ENCODE assay signal across 7 mouse cellular contexts in the genomic region with DNA sequence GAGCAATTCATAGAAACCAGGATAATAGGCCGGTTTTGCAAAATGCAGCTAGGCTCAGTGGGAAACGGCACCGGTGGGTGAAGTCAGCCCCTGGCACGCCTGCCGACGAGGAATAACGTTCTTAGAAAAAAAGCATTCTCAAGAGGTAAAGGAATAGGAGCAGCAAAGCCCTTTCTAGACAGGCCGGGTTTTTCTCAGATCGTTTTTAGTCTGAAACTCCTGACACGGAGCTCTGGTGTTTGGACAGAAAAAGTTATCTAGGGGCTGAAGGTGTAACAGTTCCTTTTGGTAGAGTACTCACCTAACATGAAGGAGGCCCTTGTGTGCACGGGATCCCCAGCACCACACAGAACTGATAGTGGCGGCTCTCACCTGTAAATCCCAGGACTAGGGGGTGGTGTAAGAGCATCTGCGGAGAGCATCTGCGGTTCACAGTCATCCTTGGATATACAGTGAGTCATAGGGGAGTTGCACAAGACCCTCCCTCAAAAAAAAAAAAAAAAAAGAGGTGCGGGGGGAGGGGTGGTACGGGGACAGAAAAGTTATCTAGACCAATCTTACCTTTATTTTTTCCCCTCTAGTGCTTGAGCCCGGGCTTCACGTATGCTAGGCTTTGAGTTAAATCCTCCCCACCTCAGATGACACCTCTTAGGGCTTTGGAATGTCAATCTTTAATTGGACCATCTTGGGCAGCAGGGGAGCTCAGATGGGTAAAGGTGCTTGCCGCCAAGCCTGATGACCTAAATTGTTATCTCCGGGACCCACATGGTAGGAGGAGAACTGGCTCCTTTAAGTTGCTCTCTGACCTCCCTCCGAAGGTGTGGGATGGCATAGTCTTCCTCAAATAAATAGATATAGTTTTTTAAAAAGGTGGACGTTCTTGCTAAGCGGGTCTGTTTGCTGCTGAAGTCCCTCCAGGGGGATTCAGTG. TPM values are rescaled to one million over a fixed set of nuclear protein-coding genes. Genes with fewer than 3 reads are reported as not detected.
DNase-seq lines count a peak whose midpoint lies in the region; ATAC-seq and TF ChIP-seq lines count a peak whose summit lies in the region.

No protein-coding gene starts in this region.

- H3K4me3 ChIP-seq in thymus, adult 2 months (ENCODE audit: control insufficient read depth, insufficient read depth, low read length), result peak overlapping the region; percentile 78
- peak overlapping the region; percentile 74 for H3K4me3 ChIP-seq in limb, embryonic 13.5 days
- peak overlapping the region; percentile 76 for H3K4me3 ChIP-seq in neural tube, embryonic 14.5 days (ENCODE audit: low read depth, low read length)

- H3K9ac ChIP-seq in limb, embryonic 13.5 days, result peak overlapping the region; percentile 80
- H3K9ac ChIP-seq in neural tube, embryonic 14.5 days (replicated peaks; ENCODE audit: low read depth, low read length), result peak overlapping the region; percentile 64

- peaks cover 3% of the 10 kb centered on the region; the same call in 1 of the 2 replicates for H3K4me1 ChIP-seq in thymus, adult 2 months (replicated peaks; ENCODE audit: control insufficient read depth, insufficient read depth, low read length)
- peaks cover 14% of the 10 kb centered on the region for H3K4me1 ChIP-seq in limb, embryonic 13.5 days
- H3K4me1 ChIP-seq in neural tube, embryonic 14.5 days (ENCODE audit: control insufficient read depth, insufficient read depth, low read length), result peaks cover 7% of the 10 kb centered on the region; the same call in 1 of the 2 replicates

- no peak for TF ChIP-seq POLR2A in thymus, adult 2 months (IDR thresholded peaks at IDR 0.05; ENCODE audit: control insufficient read depth, extremely low read depth, insufficient read depth, low read length, poor library complexity)

- no peak for DNase-seq in thymus, adult 2 months
- no peak for DNase-seq in thymus, postnatal 4 days
- no peak for DNase-seq in gastrocnemius, postnatal 10 days
- no peak for DNase-seq in frontal cortex, postnatal 25 days (ENCODE audit: low spot score in 2 of 2)

- no peaks in the 10 kb centered on the region for H3K36me3 ChIP-seq in thymus, adult 2 months (ENCODE audit: control insufficient read depth, insufficient read depth, low read length)
- H3K36me3 ChIP-seq in limb, embryonic 13.5 days, result peaks cover 31% of the 10 kb centered on the region
- H3K36me3 ChIP-seq in neural tube, embryonic 14.5 days (ENCODE audit: control insufficient read depth, insufficient read depth, low read length), result 0 out of 2 replicates have a peak, but pooled peaks cover 10% of the 10 kb centered on the region

- H3K27me3 ChIP-seq in thymus, adult 2 months (ENCODE audit: control insufficient read depth, insufficient read depth, low read length), result no peaks in the 10 kb centered on the region
- 0 out of 2 replicates have a peak, but pooled peaks cover 2% of the 10 kb centered on the region for H3K27me3 ChIP-seq in limb, embryonic 13.5 days
- H3K27me3 ChIP-seq in neural tube, embryonic 14.5 days (ENCODE audit: control insufficient read depth, insufficient read depth, low read length), result no peaks in the 10 kb centered on the region

- H3K27ac ChIP-seq in thymus, adult 2 months (ENCODE audit: control insufficient read depth, insufficient read depth, low read length), result no peak overlapping the region
- no peak overlapping the region for H3K27ac ChIP-seq in limb, embryonic 13.5 days
- H3K27ac ChIP-seq in neural tube, embryonic 14.5 days (ENCODE audit: low read depth, low read length), result no peak overlapping the region

- TF ChIP-seq CTCF in thymus, adult 2 months (IDR thresholded peaks at IDR 0.05; ENCODE audit: borderline replicate concordance, control insufficient read depth, extremely low read depth, insufficient read depth, low read length, poor library complexity), result no peak

- peak; percentile 75 for ATAC-seq in erythroblast, adult 5-6 weeks (replicated peaks; ENCODE audit: low FRiP score, poor library complexity, severe bottlenecking)
- ATAC-seq in limb, embryonic 13.5 days (ENCODE audit: low FRiP score, low read depth), result no peak
- ATAC-seq in neural tube, embryonic 14.5 days (ENCODE audit: low read depth), result no peak

- H3K4me2 ChIP-seq in limb, embryonic 13.5 days (replicated peaks), result peak overlapping the region; percentile 93
- H3K4me2 ChIP-seq in neural tube, embryonic 14.5 days (ENCODE audit: low read depth, low read length), result peak overlapping the region; percentile 84

- H3K9me3 ChIP-seq in limb, embryonic 13.5 days, result no peaks in the 10 kb centered on the region
- H3K9me3 ChIP-seq in neural tube, embryonic 14.5 days (ENCODE audit: control insufficient read depth, low read length), result no peaks in the 10 kb centered on the region

- 44% methylated on average over 23 of the region's 23 CpGs for WGBS in thymus, adult 2 months
- 35% methylated on average over 23 of the region's 23 CpGs for WGBS in limb, embryonic 13.5 days
- 40% methylated on average over 23 of the region's 23 CpGs for WGBS in neural tube, embryonic 14.5 days

RNA-seq across cellular contexts. Expression of gene Daglb, which starts 1.0 kb away (rescaled TPM):
- polyA plus RNA-seq in thymus, adult 2 months (2012; rRNA removed), result 10.8 and 11.3 TPM in 2 replicates
- 5.2 and 6.7 TPM in 2 replicates for total RNA-seq in erythroblast, adult 5-6 weeks (2015; ENCODE audit: low replicate concordance)
- 7.1 and 8.8 TPM in 2 replicates for total RNA-seq in erythroblast, adult 5-6 weeks (2017; ENCODE audit: low replicate concordance)
- 9.6 TPM in 2 replicates for polyA plus RNA-seq in limb, embryonic 13.5 days (2015; fragmentation: Nextera tagmentation; extraction: Ambion mirVana)
- polyA plus RNA-seq in neural tube, embryonic 14.5 days (2014; fragmentation: Nextera tagmentation; extraction: Ambion mirVana), result 21.3 and 21.7 TPM in 2 replicates
- total RNA-seq in gastrocnemius, postnatal 10 days (2021), result 1 to 10 TPM; 4.2 to 5.7 TPM
